Mouse (Mus musculus) gastrocnemius, adult 8-10 months (tissue): ENCODE data around the gene Cux2. TPM values are rescaled to one million over a fixed set of nuclear protein-coding genes. Genes with fewer than 3 reads are reported as not detected.
A peak's percentile ranks its signal among the peaks of the same experiment; 100 is the strongest.
"Not testable (repeated sequence)": the region's sequence is repeated elsewhere in the genome, so short reads cannot be mapped to it uniquely, and the experiment has no call there.

ENCODE experiments used
- DNase-seq, 2 experiments: peaks; one replicate each; pipeline ENCODE4 v3.0.0; 2022; ENCODE audit warnings: low spot score in 2 of 2
- total RNA-seq, 4 experiments: library from RNA; stranded (reverse); gene quantifications; 2 replicates each; pipeline ENCODE4 v1.2.4; 2022

The Cux2 gene
- total RNA-seq, 4 experiments from 2014 or later = 1.8 to 3.4 (median 2.3) TPM

DNA sequence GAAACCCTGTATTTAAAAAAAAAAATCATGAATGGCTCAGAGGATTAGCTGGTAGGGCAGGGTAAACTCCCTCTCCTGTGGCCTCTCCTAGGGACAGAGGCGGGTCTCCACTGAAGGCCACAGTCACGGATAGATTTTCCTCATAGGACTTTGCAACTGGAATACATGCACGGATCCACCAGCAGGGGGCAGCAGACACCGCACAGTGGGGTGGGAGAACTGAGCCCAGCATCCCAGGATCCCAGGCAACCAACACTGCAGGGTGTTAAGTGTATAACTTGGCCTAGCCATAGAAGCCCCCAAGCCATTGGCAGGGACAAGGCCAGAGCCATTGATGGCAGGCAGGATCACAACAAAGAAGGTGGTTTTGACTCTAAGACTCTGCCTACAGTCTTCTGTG lies 177.7 kb downstream of the Cux2 start:
- DNase-seq = peak; percentile 57 to 58

DNA sequence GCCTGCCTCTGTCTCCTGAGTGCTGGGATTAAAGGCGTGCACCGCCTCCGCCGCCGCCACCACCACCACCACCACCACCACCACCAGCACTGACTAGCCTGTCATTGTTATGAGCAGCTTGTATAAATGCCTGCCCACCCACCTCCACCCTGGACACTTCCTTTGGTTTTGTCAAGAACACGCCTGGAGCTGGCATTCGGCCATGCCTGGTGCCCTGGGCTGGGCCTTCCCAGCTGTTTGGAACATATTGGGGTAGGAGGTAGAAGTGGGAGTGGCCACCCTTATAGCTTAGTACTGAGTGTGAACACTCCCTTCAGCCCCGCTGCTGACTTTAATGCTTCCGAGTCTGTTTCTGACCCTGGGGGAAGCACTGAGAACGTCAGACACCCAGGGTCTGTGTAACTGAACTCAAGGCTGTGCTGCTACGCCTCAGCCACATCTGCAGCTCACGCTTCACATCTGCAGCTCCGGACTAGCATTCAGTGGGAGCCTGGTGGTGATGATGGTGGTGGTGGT lies 178.3 kb downstream of the Cux2 start:
- DNase-seq = no peak

DNA sequence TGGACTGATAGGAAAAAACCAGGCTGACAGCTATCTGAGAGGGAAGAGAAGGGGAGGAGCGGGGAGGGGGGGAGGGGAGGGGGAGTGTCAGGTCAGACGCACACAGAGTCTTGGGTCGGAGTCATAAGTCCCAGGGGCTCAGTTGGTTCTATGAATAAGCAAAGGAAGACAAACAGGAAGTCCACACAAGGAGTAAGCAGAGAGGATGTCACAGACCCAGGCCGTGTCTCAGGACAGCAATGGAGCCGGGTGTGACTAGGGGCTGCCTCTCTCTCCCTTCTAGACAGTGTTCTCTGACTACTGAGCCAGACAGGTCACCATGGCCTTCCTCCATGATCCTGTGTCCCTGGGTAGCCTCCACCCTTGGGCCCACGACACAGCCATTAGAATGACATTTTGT lies 179.1 kb downstream of the Cux2 start:
- no peak for DNase-seq

DNA sequence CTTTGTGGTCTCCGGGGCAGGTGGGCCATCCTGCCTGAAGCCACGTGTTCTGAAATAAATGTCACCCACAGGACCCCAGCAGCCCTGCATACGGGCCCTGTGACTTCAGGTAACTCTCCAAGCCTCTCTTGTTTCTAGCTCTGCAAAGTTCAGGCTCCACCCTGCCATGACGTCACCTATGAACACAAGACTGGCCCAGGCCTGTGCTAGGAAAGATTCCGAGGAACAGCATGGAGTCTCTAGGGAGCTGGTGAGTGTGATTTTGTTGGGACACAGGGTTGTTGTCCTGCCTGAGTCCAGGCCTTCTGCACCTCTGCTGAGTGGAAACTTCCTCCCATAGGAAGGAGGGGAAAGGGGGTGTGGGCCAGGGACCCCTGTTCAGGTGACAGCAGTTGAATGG lies 181.9 kb downstream of the Cux2 start:
- DNase-seq = no peak

DNA sequence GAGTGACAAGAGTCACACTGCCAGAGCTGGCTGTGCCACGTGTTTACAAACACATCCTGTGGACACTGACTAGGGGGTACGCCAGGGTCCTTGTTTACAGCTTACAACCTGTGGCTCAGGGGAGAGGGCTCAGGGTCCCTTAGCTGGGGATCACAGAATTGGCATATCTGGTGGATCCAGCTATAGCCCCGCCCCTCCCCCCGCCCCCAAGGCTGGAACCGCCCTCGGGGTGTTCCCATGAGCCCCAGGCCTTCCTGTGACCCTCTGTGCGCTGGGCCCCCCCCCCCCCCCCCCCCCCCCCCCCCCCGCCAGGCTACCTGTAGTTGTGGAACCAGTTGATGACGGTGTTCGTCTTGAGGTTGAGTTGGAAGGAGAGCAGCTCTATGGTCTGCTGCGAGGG lies 185.6 kb downstream of the Cux2 start:
- DNase-seq = no peak

DNA sequence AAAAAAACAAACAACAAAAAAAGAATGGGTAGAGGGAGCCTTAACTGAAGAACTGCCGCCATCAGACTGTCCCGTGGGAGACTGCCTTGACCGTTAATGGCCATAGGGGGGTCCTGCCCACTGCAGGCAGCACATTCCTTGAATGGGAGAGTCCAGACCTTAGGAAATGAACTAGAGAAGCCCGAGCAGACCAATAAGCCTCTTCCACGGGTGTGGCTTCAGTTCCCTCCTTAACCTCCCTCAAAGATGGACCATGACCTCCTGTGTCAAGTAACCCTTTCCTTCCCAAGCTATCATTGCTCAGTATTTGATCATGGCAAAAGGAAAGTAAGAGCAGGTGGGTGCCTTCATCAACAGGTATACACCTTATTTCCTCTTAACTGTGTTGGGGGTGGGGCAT lies 187.9 kb downstream of the Cux2 start:
- DNase-seq = no peak

DNA sequence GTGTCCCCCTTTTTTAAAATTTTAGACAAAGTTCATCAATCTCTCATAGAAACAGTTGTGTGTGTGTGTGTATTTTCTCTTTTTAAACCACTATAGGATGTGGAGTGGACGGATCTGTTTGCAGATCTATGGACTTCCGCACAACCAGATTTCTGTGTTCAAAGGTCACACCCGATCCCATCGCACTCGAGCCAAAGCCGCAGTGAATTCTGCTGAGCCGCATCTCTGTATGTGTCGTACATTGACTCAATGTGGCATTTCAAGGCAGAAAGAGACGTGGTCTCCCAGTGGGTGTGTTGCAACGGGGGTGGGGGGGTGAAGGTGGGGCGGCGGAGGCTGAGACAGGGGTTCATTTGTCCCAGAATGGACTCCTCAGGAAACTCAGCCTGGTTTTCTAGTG lies 191.5 kb downstream of the Cux2 start:
- no peak for DNase-seq

DNA sequence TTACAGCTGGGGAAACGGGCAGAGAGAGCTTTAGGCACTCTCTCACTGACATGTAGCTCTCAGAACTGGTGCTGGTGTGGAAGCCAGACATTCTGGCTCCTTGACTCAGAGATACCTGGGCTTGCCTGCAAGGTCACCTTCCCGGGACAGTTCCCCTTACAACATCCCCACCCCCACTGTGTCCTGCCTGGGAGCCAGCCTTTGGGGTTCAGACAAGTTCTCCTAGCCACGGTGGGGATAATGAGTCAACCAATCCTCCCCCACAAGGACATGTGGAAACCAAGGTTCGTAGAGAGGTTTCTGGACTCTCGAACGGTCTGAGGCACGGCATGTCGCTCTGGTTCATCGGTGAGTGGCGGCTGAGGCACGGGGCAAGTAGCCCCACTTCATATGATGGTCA lies 193.2 kb downstream of the Cux2 start:
- no peak for DNase-seq

DNA sequence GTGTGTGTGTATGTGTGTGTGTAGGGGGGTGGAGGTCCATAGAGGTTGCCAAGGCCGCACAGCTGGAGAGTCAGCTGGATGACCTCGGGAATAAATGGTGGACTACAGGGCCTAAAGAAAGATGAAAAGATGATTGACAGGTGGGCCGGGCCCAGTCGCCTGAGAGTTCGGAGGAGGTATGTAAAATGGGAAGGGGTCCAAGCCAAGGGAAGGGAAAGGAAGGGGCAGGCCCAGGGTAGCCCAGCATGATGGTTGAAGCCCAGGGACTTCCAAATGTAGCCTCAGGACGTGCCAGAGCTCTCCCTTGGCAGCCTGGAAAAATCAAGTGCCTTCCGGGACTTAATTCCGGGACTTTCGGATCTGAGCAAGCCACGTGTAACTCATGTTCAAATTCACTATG lies 195.1 kb downstream of the Cux2 start:
- DNase-seq = no peak

DNA sequence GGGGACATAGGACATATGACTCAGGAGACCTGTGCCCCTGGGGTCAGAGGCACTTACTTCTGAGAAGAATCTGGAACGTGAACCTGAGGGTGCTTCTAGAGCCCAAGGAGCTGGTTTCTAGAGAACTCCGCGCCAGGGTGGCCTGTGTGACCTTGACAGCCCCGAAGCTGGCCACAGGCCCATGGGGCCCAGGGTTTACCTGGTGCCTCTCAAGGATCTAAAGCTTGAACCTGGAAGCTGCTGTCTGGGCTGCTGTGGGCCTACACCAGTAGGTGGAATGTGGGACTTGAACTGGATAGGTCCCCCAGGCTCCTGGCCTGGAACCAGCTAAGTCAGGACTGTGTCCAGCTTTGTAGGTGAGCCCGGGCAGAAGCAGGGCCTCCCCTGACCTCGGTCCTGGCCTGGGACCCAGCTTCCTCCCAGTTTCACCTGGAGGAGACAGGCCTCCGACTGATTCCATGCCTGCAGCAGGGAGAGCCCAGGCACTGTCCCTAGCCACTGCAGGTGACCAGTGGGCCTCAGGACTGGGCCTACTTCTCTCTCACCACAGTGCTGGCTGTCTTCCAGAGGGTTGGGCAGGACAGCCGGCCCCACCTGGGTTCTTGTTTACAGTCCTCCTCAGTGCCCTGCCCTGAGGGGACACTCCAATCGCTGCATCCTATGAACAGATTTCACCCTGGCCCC lies 196.4 kb downstream of the Cux2 start:
- DNase-seq = no peak

DNA sequence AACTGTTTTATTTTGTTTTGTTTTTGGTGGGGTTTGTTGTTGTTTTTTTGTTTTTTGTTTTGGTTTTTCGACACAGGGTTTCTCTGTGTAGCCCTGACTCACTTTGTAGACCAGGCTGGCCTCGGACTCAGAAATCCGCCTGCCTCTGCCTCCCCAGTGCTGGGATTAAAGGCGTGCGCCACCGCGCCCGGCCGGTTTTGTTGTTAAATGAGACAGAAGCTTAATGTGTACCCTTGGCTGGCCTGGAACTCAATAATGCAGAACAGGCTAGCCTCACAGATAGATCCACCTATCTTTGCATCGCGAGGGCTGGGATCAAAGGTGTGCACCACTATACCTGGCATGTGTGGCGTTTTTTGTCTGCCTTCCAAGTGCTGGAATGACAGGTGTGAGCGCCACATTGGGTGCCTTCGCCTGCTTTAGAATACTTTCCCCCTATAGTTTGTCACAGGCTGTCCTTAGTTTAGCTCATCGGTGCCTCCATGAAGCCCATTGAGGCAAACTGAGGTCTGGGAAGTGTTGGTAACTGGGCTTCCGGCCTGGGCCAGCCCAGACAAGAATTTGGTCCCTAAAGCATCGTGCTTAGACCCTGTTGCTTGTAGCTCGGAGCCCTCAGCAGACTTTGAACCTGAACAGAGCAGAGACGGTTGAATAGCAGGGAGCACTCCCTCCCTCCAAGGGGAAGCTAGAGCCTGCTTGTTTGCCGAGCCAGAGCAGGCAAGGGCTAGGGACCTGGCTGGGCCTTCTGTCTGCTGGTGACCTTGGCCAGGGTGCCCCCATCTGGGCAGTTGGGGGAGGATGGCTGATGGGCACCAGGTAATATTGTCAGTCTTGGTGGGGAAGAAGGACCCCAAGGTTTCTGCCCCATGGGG lies 200.2 kb downstream of the Cux2 start:
- DNase-seq = no peak

DNA sequence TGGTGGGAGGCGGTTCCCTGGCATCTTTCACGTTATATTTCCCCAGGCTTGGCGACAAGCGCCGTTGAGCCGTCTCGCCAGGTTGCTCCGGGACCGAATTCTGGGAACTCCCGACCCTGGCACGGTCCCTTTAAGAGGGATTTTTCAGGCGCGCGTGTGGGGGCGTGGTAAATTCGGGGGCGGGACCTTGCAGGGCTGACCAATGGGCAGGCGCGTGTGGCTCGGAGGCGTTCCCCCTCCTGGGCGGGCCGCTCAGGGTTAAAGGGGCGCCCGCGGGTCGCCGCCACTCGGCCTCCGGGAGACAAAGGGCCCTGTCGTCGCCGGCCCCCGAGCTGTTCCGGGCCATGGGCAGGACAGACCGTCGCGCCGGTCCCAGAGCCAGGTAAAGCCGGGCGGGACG lies 201.2 kb downstream of the Cux2 start, which contains the start of gene Pheta1:
TSS of gene Pheta1 (plus strand) at position 242 of the 400 bp plus-strand sequence.
- peak; percentile 82 to 89 for DNase-seq

DNA sequence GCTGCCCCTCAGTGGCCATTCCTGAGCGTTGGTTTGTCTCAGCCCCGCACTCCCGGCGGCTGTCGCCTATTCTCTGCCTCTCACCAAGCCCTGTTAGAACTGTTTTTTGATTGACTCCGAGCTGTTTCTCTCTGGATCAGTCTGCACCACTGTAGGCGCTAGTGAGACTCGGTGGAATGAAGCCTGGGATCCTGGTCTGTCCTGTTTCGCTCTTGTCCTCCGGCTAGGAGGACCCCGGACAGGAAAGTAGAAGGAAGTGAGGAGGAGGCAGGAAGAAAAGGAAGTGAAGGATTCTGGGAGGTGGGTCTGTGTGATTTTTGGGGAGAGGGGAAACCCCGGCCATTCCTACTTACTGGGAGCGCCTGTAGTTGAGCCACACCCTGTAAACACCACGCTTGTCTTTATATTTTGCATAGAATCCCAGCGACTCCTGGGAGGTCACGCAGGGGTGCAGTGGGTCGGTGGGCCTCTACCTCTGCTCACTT lies 201.8 kb downstream of the Cux2 start:
- DNase-seq = no peak

DNA sequence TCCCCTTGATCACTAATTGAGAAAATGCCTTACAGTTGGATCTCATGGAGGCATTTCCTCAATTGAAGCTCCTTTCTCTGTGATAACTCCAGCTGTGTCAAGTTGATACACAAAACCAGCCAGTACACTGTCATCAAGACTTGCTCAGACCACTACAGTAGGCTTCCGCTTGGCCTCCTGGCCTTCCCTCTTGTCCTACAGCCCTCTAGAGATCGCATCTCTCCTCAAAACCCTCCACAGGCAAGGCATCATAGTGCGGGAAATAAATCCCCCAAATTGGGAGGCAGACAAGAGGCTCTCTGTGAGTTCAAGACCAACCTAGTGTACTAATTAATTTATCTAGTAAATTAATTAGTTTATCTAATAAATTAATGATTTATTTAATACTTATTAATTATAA lies 202.6 kb downstream of the Cux2 start:
- not testable (repeated sequence) for DNase-seq

DNA sequence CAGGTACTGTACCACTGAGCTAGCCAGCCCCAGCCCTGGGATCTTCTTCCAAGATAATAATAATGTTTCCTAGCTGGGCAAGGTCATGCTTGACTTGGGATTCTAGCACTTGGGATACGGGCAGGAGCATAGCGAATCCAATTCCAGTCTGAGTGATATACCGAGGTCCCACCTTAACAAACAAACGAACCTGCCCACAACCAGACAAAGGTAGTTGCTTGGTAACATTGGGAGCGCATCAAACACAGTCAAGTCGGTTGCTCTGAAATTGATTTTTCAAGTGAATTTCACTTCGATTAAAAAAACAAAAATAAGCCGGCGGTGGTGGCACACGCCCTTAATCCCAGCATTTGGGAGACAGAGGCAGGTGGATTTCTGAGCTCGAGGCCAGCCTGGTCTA lies 203.6 kb downstream of the Cux2 start:
- DNase-seq = no peak

DNA sequence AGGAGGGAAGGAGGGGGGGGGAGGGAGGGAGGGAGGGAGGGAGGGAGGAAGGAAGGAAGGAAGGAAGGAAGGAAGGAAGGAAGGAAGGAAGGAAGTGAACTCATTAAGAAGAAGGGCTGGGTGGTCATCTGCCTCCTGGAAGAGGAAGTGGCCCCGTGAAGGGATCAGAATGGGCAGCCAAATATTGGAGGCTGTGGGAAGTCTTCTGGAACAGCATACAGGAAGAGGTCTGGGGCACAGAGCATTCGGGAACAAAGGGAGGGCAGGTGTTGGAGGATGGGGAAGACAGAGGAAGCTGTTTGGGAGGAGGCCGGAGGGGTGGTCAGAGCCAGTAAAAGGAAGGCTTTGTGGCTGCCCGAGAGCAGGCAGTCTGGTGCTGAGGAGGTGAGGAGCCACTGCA lies 204.5 kb downstream of the Cux2 start:
- no peak for DNase-seq

DNA sequence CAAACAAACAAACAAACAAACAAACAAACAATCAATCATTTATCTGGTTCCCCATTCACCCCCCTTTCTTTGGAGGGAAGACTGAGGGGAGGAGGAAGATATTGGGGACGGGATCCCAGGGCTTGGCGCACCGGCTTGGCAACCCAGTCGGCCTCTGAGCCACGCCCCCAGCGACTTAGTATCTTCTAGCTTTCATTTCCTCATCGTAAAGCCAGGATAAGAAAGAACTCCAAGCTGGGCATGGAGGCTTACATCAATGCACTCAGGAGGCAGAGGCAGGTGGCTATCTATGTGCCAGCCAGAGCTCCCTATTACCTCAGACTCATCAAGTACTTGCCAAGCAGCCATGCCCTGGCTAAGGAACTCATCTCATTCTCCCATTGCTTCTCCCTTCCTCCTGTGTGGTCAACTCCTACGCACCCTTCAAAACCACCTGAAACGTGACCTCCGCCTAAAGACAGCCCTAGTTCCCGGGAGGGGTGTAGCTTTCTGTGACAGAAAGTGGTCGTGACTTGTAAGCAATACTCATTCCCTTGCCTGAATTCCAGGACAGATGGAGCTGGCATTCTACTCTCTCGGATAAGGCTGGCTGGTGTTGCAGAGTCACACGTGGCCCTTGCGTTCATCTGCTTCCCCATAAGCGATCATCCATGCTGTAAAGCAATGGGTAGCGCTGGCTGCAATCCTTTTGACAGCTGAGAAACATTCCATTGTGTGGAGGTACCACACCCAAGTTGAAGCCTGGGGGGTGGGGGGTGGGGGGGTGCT lies 206.6 kb downstream of the Cux2 start:
- DNase-seq = no peak

DNA sequence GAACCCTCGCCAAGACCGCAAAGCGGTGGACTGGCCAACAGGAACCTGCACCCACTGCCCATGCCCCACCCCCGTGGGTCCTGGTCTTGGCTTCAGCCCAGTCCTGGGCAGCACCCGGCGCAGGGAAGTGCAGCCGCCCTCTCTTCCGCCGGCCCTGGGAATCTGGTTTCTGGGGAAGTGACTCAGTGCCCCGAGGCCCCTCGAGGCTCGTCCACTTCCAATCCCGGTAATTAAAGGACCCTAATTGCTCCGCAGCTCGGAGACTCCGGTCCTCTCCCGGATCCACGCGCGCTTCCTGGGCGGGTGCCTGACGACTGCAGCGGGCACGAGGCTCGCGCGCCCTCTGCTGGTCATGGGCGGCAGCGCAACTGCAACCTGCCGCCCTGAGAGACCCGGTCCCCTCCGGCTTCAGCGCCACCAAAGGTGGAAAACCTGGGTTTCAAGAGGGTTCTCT lies 207.2 kb downstream of the Cux2 start:
- DNase-seq = peak; percentile 72 to 80

DNA sequence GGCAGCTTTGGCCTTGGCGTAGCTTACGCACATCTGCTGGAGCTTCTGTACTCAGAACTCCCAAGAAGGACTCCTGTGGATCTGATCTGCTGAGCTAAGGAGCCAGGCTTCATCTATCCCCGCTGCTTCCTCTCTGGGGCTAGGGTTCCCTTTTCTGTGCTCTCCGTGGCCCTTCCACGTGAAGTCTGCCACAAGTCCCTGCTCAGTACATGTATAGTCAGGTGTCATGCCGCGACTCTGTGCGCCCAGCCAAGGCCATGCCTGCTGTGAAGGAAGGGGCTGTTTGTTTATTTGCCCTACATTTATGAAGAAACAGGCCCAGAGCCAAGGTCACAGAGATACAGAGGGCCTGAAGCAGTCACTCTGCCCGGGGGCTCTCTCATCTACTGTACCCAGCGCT lies 207.9 kb downstream of the Cux2 start:
- no peak for DNase-seq

DNA sequence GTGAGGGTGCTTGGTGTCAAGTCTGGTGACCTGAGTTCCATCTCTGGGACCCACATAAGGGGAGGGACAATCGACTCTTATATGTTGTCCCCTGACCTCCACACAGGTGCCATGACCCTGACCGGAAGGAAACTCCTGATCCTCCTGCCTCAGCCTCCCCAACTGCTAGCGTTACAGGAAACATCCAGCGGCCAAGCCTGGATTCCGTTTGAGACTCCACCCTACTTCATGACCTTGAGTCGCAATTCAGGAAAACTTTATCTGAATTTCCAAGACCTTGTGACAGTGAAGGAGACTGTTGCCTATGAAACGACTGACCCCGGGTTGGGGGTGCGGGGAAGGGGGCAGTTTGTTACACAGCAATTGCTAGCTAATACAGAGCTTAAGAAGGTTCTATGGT lies 208.4 kb downstream of the Cux2 start:
- DNase-seq = no peak

DNA sequence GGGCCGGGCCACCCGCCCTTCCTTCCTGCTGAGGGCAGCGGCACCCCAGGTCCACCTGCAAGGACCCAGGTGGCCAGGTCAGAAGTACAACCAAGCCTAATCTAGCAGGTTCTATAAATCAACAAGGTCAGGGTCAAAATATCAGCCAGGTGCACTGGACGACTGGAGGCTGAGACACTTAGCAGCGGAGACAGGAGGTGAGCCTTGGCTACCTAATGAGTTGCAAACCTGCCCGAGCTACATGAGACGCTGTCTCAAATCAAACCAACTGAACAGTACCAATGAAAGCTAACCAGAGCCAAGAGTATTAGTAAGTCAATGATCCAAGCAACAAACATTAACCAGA lies 210.8 kb downstream of the Cux2 start:
- no peak for DNase-seq
